Mouse (Mus musculus) hindbrain, embryonic 13.5 days (tissue): Measurements from ENCODE around the gene Borcs7. TPM values are rescaled to one million over a fixed set of nuclear protein-coding genes. Genes with fewer than 3 reads are reported as not detected.

ENCODE experiments used
- ATAC-seq: fragments of 200-750 bp; cut with Nextera tagmentation; 2 replicates; pipeline ENCODE4 v1.8.0; 2017; ENCODE audit warnings: moderate TSS enrichment; ENCODE audit not compliant: low FRiP score
- H3K27ac ChIP-seq: fragments of 300-500 bp; sonication (generic); 2 replicates; pipeline ENCODE4 v1.5.1; 2015; ENCODE audit warnings: inconsistent platforms, mild to moderate bottlenecking, moderate library complexity
- H3K27me3 ChIP-seq: fragments of 300-500 bp; sonication (generic); 2 replicates; pipeline ENCODE4 v1.6.1; 2015; ENCODE audit warnings: mild to moderate bottlenecking, inconsistent platforms
- H3K36me3 ChIP-seq: fragments of 300-500 bp; sonication (generic); 2 replicates; pipeline ENCODE4 v1.6.1; 2015; ENCODE audit warnings: mild to moderate bottlenecking, inconsistent platforms
- H3K4me1 ChIP-seq: fragments of 300-500 bp; sonication (generic); replicated peaks from 2 replicates; pipeline ENCODE4 v1.6.1; 2015; ENCODE audit warnings: inconsistent platforms
- H3K4me2 ChIP-seq: fragments of 300-500 bp; sonication (generic); 2 replicates; pipeline ENCODE4 v1.6.1; 2015; ENCODE audit warnings: inconsistent platforms, mild to moderate bottlenecking, moderate library complexity
- H3K4me3 ChIP-seq: fragments of 300-500 bp; sonication (generic); 2 replicates; pipeline ENCODE4 v1.5.1; 2015; ENCODE audit warnings: mild to moderate bottlenecking, inconsistent platforms
- H3K9ac ChIP-seq: fragments of 300-500 bp; sonication (generic); 2 replicates; pipeline ENCODE4 v1.6.1; 2015; ENCODE audit warnings: mild to moderate bottlenecking, inconsistent platforms
- H3K9me3 ChIP-seq: fragments of 300-500 bp; sonication (generic); 2 replicates; pipeline ENCODE4 v1.6.1; 2016; ENCODE audit warnings: inconsistent platforms
- WGBS: fragments of 180-500 bp; shearing (Covaris S2); methylation state at CpG from one replicate; pipeline ENCODE4 v1.1.7; 2015; 5-methylcytosine and 5-hydroxymethylcytosine counted together
- polyA plus RNA-seq: library from polyadenylated mRNA; unstranded; fragments of >200 nt; fragmentation: Nextera tagmentation; extraction: Ambion mirVana; gene quantifications from 2 replicates; pipeline ENCODE4 v1.2.1, GENCODE M21; 2015

The Borcs7 gene
- polyA plus RNA-seq, 1 experiment from 2014 or later, result 20.9 TPM

GRCm38 (mm10) chr19:46752235-46752634 lies 62.5 kb downstream of the Borcs7 start:
- Histone ChIP-seq H3K27me3 (0 out of 2 replicates have a peak, but pooled peaks cover 5% of the 10 kb centered on the region), H3K36me3 (no peaks in the 10 kb centered on the region), H3K4me1 (no peaks in the 10 kb centered on the region), H3K4me2 (no peak overlapping the region), H3K4me3 (no peak overlapping the region), H3K9me3 (no peaks in the 10 kb centered on the region), H3K9ac (no peak overlapping the region), H3K27ac (no peak overlapping the region)
- no peak for ATAC-seq
- 88% methylated on average over 5 of the region's 5 CpGs for WGBS

Other genes starting within 250 kb of the Borcs7 start
- gene Trim8, start 188.2 kb upstream of the Borcs7 start, polyA plus RNA-seq, result 29.7 and 31.6 TPM in 2 replicates
- gene Arl3, start 116.7 kb upstream of the Borcs7 start, polyA plus RNA-seq, result 212 and 220 TPM in 2 replicates
- 10.3 and 12.6 TPM in 2 replicates for gene Sfxn2, start 116.5 kb upstream of the Borcs7 start, polyA plus RNA-seq
- gene Wbp1l, start 90.8 kb upstream of the Borcs7 start, polyA plus RNA-seq, result 42.2 and 44.5 TPM in 2 replicates
- gene Cyp17a1, start 16.7 kb upstream of the Borcs7 start, polyA plus RNA-seq, result not detected in 2 replicates
- 37.3 and 37.4 TPM in 2 replicates for gene As3mt, start 17.6 kb downstream of the Borcs7 start, polyA plus RNA-seq
- 5.2 and 5.8 TPM in 2 replicates for gene Cnnm2, start 71.7 kb downstream of the Borcs7 start, polyA plus RNA-seq